Mouse (Mus musculus): ENCODE results near the gene Pid1. TPM values are rescaled to one million over a fixed set of nuclear protein-coding genes. Genes with fewer than 3 reads are reported as not detected.

Pid1 gene
- total and polyA plus RNA-seq, 3 experiments, result not detected

- Histone ChIP-seq H3K79me2 (replicated peaks; ENCODE audit: control insufficient read depth, extremely low read depth, insufficient read depth, poor library complexity, severe bottlenecking) (no peaks in the 10 kb centered on the region), H3K4me2 (ENCODE audit: insufficient read depth, low read depth, poor library complexity, severe bottlenecking) (no peak overlapping the region), H3K9ac (ENCODE audit: insufficient read depth, low read depth) (no peak overlapping the region), H3K27me3 (replicated peaks) (no peaks in the 10 kb centered on the region), H3K4me3 (replicated peaks in 1 of 3; ENCODE audit: low read depth in 2 of 3, low read length in 2 of 3, poor library complexity in 1 of 3) (no peak overlapping the region), H3K36me3 (replicated peaks in 1 of 2; ENCODE audit: control insufficient read depth in 1 of 2, insufficient read depth in 1 of 2, low read length in 1 of 2) (no peaks in the 10 kb centered on the region), H3K4me1 (ENCODE audit: control insufficient read depth in 1 of 2, insufficient read depth in 2 of 2) (no peaks in the 10 kb centered on the region), H3K9me3 (replicated peaks; ENCODE audit: low read length) (no peaks in the 10 kb centered on the region), H3K27ac (ENCODE audit: insufficient read depth, low read depth) (no peak overlapping the region)
- DNase-seq (ENCODE audit: extremely low read depth), result no peak
- in situ Hi-C loops (cut with MboI; ENCODE audit: low pct_ligation_motif_present, low pct_unique_long_range_greater_than_20kb, low sequenced_read_pairs), result no loop called here
- dilution Hi-C loops (cut with MboI; ENCODE audit: extremely low pct_ligation_motif_present, extremely low pct_unique_long_range_greater_than_20kb, low sequenced_read_pairs), result no loop called here
- TF ChIP-seq CHD1 (IDR thresholded peaks at IDR 0.05; ENCODE audit: low read depth, low read length) (no peak), RCOR1 (conservative IDR thresholded peaks at IDR 0.05; ENCODE audit: low read depth, low read length) (no peak), NELFE (IDR thresholded peaks at IDR 0.05; ENCODE audit: low read depth, low read length) (no peak), USF1 (IDR thresholded peaks at IDR 0.05; ENCODE audit: low read depth, low read length) (no peak), ZNF384 (IDR thresholded peaks at IDR 0.05; ENCODE audit: low read depth, low read length) (no peak), ZKSCAN1 (IDR thresholded peaks at IDR 0.05; ENCODE audit: borderline replicate concordance, low read depth, low read length) (no peak), IRF4 (IDR thresholded peaks at IDR 0.05; ENCODE audit: low read depth, low read length) (no peak), BHLHE40 (IDR thresholded peaks at IDR 0.05; ENCODE audit: low read depth, low read length) (no peak), CTCF (conservative IDR thresholded peaks at IDR 0.05 in 1 of 2, IDR thresholded peaks at IDR 0.05 in 1 of 2; ENCODE audit: low read depth in 2 of 2, low read length in 2 of 2) (no peak)
Observed at GRCm38 (mm10) chr1:84225626-84226025, 138.4 kb downstream of the Pid1 start.

- in situ Hi-C loops (cut with MboI; ENCODE audit: low pct_ligation_motif_present, low pct_unique_long_range_greater_than_20kb, low sequenced_read_pairs), result no loop called here
- dilution Hi-C loops (cut with MboI; ENCODE audit: extremely low pct_ligation_motif_present, extremely low pct_unique_long_range_greater_than_20kb, low sequenced_read_pairs), result no loop called here
- Histone ChIP-seq H3K79me2 (replicated peaks; ENCODE audit: control insufficient read depth, extremely low read depth, insufficient read depth, poor library complexity, severe bottlenecking) (no peaks in the 10 kb centered on the region), H3K36me3 (replicated peaks in 1 of 2; ENCODE audit: control insufficient read depth in 1 of 2, insufficient read depth in 1 of 2, low read length in 1 of 2) (no peaks in the 10 kb centered on the region), H3K27ac (ENCODE audit: insufficient read depth, low read depth) (no peak overlapping the region), H3K4me3 (replicated peaks in 1 of 3; ENCODE audit: low read depth in 2 of 3, low read length in 2 of 3, poor library complexity in 1 of 3) (no peak overlapping the region), H3K27me3 (replicated peaks) (no peaks in the 10 kb centered on the region), H3K4me2 (ENCODE audit: insufficient read depth, low read depth, poor library complexity, severe bottlenecking) (no peak overlapping the region), H3K9ac (ENCODE audit: insufficient read depth, low read depth) (no peak overlapping the region), H3K9me3 (replicated peaks; ENCODE audit: low read length) (no peaks in the 10 kb centered on the region), H3K4me1 (ENCODE audit: control insufficient read depth in 1 of 2, insufficient read depth in 2 of 2) (no peaks in the 10 kb centered on the region)
- TF ChIP-seq IRF4 (IDR thresholded peaks at IDR 0.05; ENCODE audit: low read depth, low read length), result no peak
- TF ChIP-seq MXI1 (IDR thresholded peaks at IDR 0.05; ENCODE audit: low read depth, low read length), result no peak
- DNase-seq (ENCODE audit: extremely low read depth), result no peak
Observed at GRCm38 (mm10) chr1:84222051-84222450, 141.9 kb downstream of the Pid1 start.

GRCm38 (mm10) chr1:84218605-84219004 is 145.4 kb downstream of the Pid1 start:
- TF ChIP-seq ELF1 (IDR thresholded peaks at IDR 0.05; ENCODE audit: low read depth, low read length) (no peak), IRF4 (IDR thresholded peaks at IDR 0.05; ENCODE audit: low read depth, low read length) (no peak), POLR2AphosphoS2 (IDR thresholded peaks at IDR 0.05; ENCODE audit: low read depth, low read length) (no peak), RAD21 (IDR thresholded peaks at IDR 0.05; ENCODE audit: low read depth, low read length) (no peak), MYC (IDR thresholded peaks at IDR 0.05; ENCODE audit: low read depth, low read length) (no peak), CHD1 (IDR thresholded peaks at IDR 0.05; ENCODE audit: low read depth, low read length) (no peak), SIN3A (IDR thresholded peaks at IDR 0.05; ENCODE audit: low read length) (no peak), NELFE (IDR thresholded peaks at IDR 0.05; ENCODE audit: low read depth, low read length) (no peak), GABPA (IDR thresholded peaks at IDR 0.05; ENCODE audit: insufficient replicate concordance, low read depth, low read length) (no peak), KAT2A (IDR thresholded peaks at IDR 0.05; ENCODE audit: insufficient replicate concordance, low read length) (no peak), UBTF (IDR thresholded peaks at IDR 0.05; ENCODE audit: low read depth, low read length) (no peak), JUN (IDR thresholded peaks at IDR 0.05; ENCODE audit: insufficient read depth, low read depth, low read length) (no peak), SMC3 (IDR thresholded peaks at IDR 0.05; ENCODE audit: low read depth, low read length) (no peak)
- H3K9ac ChIP-seq (ENCODE audit: insufficient read depth, low read depth), result no peak overlapping the region
- no peaks in the 10 kb centered on the region for H3K36me3 ChIP-seq (replicated peaks in 1 of 2; ENCODE audit: control insufficient read depth in 1 of 2, insufficient read depth in 1 of 2, low read length in 1 of 2)
- no peaks in the 10 kb centered on the region for H3K27me3 ChIP-seq (replicated peaks)
- H3K9me3 ChIP-seq (replicated peaks; ENCODE audit: low read length), result no peaks in the 10 kb centered on the region
- H3K4me2 ChIP-seq (ENCODE audit: insufficient read depth, low read depth, poor library complexity, severe bottlenecking), result no peak overlapping the region
- H3K4me1 ChIP-seq (ENCODE audit: control insufficient read depth in 1 of 2, insufficient read depth in 2 of 2), result no peaks in the 10 kb centered on the region
- DNase-seq (ENCODE audit: extremely low read depth), result no peak
- dilution Hi-C loops (cut with MboI; ENCODE audit: extremely low pct_ligation_motif_present, extremely low pct_unique_long_range_greater_than_20kb, low sequenced_read_pairs), result no loop called here
- no peak overlapping the region for H3K4me3 ChIP-seq (replicated peaks in 1 of 3; ENCODE audit: low read depth in 2 of 3, low read length in 2 of 3, poor library complexity in 1 of 3)
- in situ Hi-C loops (cut with MboI; ENCODE audit: low pct_ligation_motif_present, low pct_unique_long_range_greater_than_20kb, low sequenced_read_pairs), result no loop called here
- H3K79me2 ChIP-seq (replicated peaks; ENCODE audit: control insufficient read depth, extremely low read depth, insufficient read depth, poor library complexity, severe bottlenecking), result no peaks in the 10 kb centered on the region
- H3K27ac ChIP-seq (ENCODE audit: insufficient read depth, low read depth), result no peak overlapping the region

Data from CH12.LX (cell line).